Mouse (Mus musculus) lung, adult 2 months (tissue): ENCODE measurements around the gene Zbtb3. TPM values are rescaled to one million over a fixed set of nuclear protein-coding genes. Genes with fewer than 3 reads are reported as not detected.

Experiments
- DNase-seq: peaks from one replicate; pipeline ENCODE4 v3.0.0; 2022
- H3K4me1 ChIP-seq: fragments of 200-500 bp; 2 replicates; pipeline ENCODE4 v1.6.1; 2011; ENCODE audit warnings: low read length; ENCODE audit not compliant: control insufficient read depth, insufficient read depth
- H3K4me3 ChIP-seq: fragments of 200-500 bp; replicated peaks from 2 replicates; pipeline ENCODE3; 2011; ENCODE audit warnings: low read depth, mild to moderate bottlenecking, control low read depth, low read length; ENCODE audit errors: extremely low read depth
- CTCF ChIP-seq: fragments of 200-500 bp; IDR thresholded peaks from 2 replicates; pipeline ENCODE4 v1.5.1; 2011; ENCODE audit warnings: mild to moderate bottlenecking, low read length, control low read depth; ENCODE audit not compliant: insufficient read depth
- POLR2A ChIP-seq: fragments of 200-500 bp; IDR thresholded peaks from 2 replicates; pipeline ENCODE4 v1.6.1; 2011; ENCODE audit warnings: low read depth, mild to moderate bottlenecking, control low read depth, low read length, borderline replicate concordance; ENCODE audit errors: extremely low read depth
- WGBS: fragments of 180-500 bp; shearing (Covaris S2); methylation state at CpG from one replicate; pipeline ENCODE4 v1.1.7; 2018; 5-methylcytosine and 5-hydroxymethylcytosine counted together
- polyA plus RNA-seq: library from polyadenylated mRNA; depleted of rRNA; stranded (reverse); fragments of >200 nt; gene quantifications from 2 replicates; pipeline ENCODE4 v1.2.3, GENCODE M21; 2012; rRNA removed

Gene Zbtb3
- polyA plus RNA-seq, 1 experiment: 2.3 TPM

GRCm38 (mm10) chr19:8850402-8850901, 48.1 kb downstream of the Zbtb3 start, which contains the start of gene Lrrn4cl:
TSS of gene Lrrn4cl (plus strand) at chr19:8850768.
- TF ChIP-seq CTCF: no peak
- no peak for TF ChIP-seq POLR2A
- 26% methylated on average over 7 of the region's 7 CpGs for WGBS
- DNase-seq: no peak
- Histone ChIP-seq H3K4me3 (no peak within 1 kb of the TSS), H3K4me1 (no peaks in the 10 kb centered on the region)

GRCm38 (mm10) chr19:8851639-8852038, 49.3 kb downstream of the Zbtb3 start:
- peak; percentile 43 for DNase-seq
- TF ChIP-seq POLR2A: no peak
- peak; percentile 22; the same call in 1 of the 2 replicates for TF ChIP-seq CTCF
- no peak overlapping the region for H3K4me3 ChIP-seq
- H3K4me1 ChIP-seq: no peaks in the 10 kb centered on the region
- 42% methylated on average over 7 of the region's 7 CpGs for WGBS

- DNase-seq: no peak
- H3K4me3 ChIP-seq: peak overlapping the region; percentile 3
- WGBS: 57% methylated on average over 10 of the region's 10 CpGs
- H3K4me1 ChIP-seq: no peaks in the 10 kb centered on the region
- no peak for TF ChIP-seq POLR2A
- TF ChIP-seq CTCF: no peak
Measured at GRCm38 (mm10) chr19:8852236-8852928, 50.0 kb downstream of the Zbtb3 start.

- no peaks in the 10 kb centered on the region for H3K4me1 ChIP-seq
- TF ChIP-seq POLR2A (no peak), CTCF (no peak)
- DNase-seq: no peak
- H3K4me3 ChIP-seq: no peak overlapping the region
- 77% methylated on average over 3 of the region's 3 CpGs for WGBS
Measured at GRCm38 (mm10) chr19:8853117-8853516, 50.8 kb downstream of the Zbtb3 start.

Other genes with a start within 250 kb of the Zbtb3 start
- gene Slc22a8, start 211.3 kb upstream of the Zbtb3 start, polyA plus RNA-seq: 0.07 TPM in 1 of 2 replicates, not detected in the other
- gene Slc22a6, start 184.5 kb upstream of the Zbtb3 start, polyA plus RNA-seq: not detected in 2 replicates
- 0.89 and 1.7 TPM in 2 replicates for gene Chrm1, start 138.8 kb upstream of the Zbtb3 start, polyA plus RNA-seq
- gene Slc3a2, start 79.2 kb upstream of the Zbtb3 start, polyA plus RNA-seq: 263 and 265 TPM in 2 replicates
- gene Wdr74, start 66.7 kb upstream of the Zbtb3 start, polyA plus RNA-seq: 19.5 and 21.3 TPM in 2 replicates
- gene 1700092M07Rik, start 61.8 kb upstream of the Zbtb3 start, polyA plus RNA-seq: not detected in 2 replicates
- gene Stx5a, start 61.1 kb upstream of the Zbtb3 start, polyA plus RNA-seq: 79.0 and 88.0 TPM in 2 replicates
- gene Nxf1, start 45.5 kb upstream of the Zbtb3 start, polyA plus RNA-seq: 61.4 and 85.3 TPM in 2 replicates
- gene Tmem223, start 31.6 kb upstream of the Zbtb3 start, polyA plus RNA-seq: 188 and 217 TPM in 2 replicates
- gene Tmem179b, start 28.1 kb upstream of the Zbtb3 start, polyA plus RNA-seq: 88.7 and 103 TPM in 2 replicates
- gene Taf6l, start 16.1 kb upstream of the Zbtb3 start, polyA plus RNA-seq: 8.6 and 9.0 TPM in 2 replicates
- 26.2 and 42.5 TPM in 2 replicates for gene Polr2g, start 4.0 kb upstream of the Zbtb3 start, polyA plus RNA-seq
- gene Ttc9c, start 16.8 kb downstream of the Zbtb3 start, polyA plus RNA-seq: 8.5 and 12.8 TPM in 2 replicates
- 25.4 and 28.0 TPM in 2 replicates for gene Hnrnpul2, start 17.5 kb downstream of the Zbtb3 start, polyA plus RNA-seq
- not detected in 2 replicates for gene AC129217.1, start 27.2 kb downstream of the Zbtb3 start, polyA plus RNA-seq
- 140 and 164 TPM in 2 replicates for gene Bscl2, start 34.9 kb downstream of the Zbtb3 start, polyA plus RNA-seq
- 0.11 and 0.19 TPM in 2 replicates for gene Gng3, start 36.6 kb downstream of the Zbtb3 start, polyA plus RNA-seq
- gene Lrrn4cl, start 48.2 kb downstream of the Zbtb3 start, polyA plus RNA-seq: 2.1 and 3.4 TPM in 2 replicates
- 84.2 and 101 TPM in 2 replicates for gene Ubxn1, start 68.9 kb downstream of the Zbtb3 start, polyA plus RNA-seq
- 26.2 and 37.6 TPM in 2 replicates for gene Uqcc3, start 78.4 kb downstream of the Zbtb3 start, polyA plus RNA-seq
- gene Lbhd1, start 81.2 kb downstream of the Zbtb3 start, polyA plus RNA-seq: 0.58 and 1.7 TPM in 2 replicates
- not detected in 2 replicates for gene Gm49403, start 81.4 kb downstream of the Zbtb3 start, polyA plus RNA-seq
- 11.8 and 15.4 TPM in 2 replicates for gene 1810009A15Rik, start 86.3 kb downstream of the Zbtb3 start, polyA plus RNA-seq
- gene Gm49416, start 86.4 kb downstream of the Zbtb3 start, polyA plus RNA-seq: not detected in 2 replicates
- 18.5 and 22.2 TPM in 2 replicates for gene Ints5, start 90.5 kb downstream of the Zbtb3 start, polyA plus RNA-seq
- gene Ganab, start 95.5 kb downstream of the Zbtb3 start, polyA plus RNA-seq: 83.8 and 124 TPM in 2 replicates
- 92.3 and 107 TPM in 2 replicates for gene B3gat3, start 117.8 kb downstream of the Zbtb3 start, polyA plus RNA-seq
- 11.3 and 14.1 TPM in 2 replicates for gene Rom1, start 126.8 kb downstream of the Zbtb3 start, polyA plus RNA-seq
- 50.5 and 65.5 TPM in 2 replicates for gene Eml3, start 127.0 kb downstream of the Zbtb3 start, polyA plus RNA-seq
- gene Mta2, start 139.3 kb downstream of the Zbtb3 start, polyA plus RNA-seq: 20.0 and 26.9 TPM in 2 replicates
- 14.9 and 17.9 TPM in 2 replicates for gene Tut1, start 151.3 kb downstream of the Zbtb3 start, polyA plus RNA-seq
- gene Eef1g, start 164.5 kb downstream of the Zbtb3 start, polyA plus RNA-seq: 121 and 206 TPM in 2 replicates
- gene Ahnak, start 186.7 kb downstream of the Zbtb3 start, polyA plus RNA-seq: 56.3 and 84.7 TPM in 2 replicates